Mouse (Mus musculus): ENCODE measurements at regions not wholly inside any gene's neighbourhood (a gene's known extent, or its start where the extent isn't known, plus 50 kb on each side); places are given as distances from the start of the nearest gene placed in this dataset.

DNA sequence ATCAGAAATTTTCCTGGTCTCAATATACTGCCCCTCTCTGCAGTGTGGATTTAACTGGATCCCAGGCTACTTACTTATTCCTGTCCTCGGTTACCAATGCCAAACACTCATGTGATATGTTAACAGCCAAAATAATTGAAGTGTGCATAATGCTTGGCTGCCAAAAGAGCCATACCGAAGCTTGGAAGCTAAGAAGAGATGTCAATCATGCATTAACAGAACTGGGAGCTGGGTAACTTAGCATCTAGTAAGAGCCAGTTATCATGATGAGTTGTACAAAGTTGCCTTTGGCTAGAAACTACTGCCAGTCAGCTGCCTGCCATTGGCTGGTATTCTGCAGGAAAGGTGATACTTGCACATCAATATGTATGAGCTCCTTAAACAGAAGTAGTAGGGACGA is 141.3 kb upstream of the Gpc6 start:
- TF ChIP-seq CTCF (IDR thresholded peaks at IDR 0.05; ENCODE audit: low read depth) (no peak), EP300 (IDR thresholded peaks at IDR 0.05; ENCODE audit: low read depth) (no peak)
